Mouse (Mus musculus) T-cell, adult 2 months (primary cell): ENCODE data around the gene BC035044.
"Not testable (repeated sequence)": the region's sequence is repeated elsewhere in the genome, so short reads cannot be mapped to it uniquely, and the experiment has no call there.

Experiments used
- DNase-seq: peaks from one replicate; pipeline ENCODE4 v3.0.0; 2022; ENCODE audit warnings: low spot score

BC035044 gene

DNA sequence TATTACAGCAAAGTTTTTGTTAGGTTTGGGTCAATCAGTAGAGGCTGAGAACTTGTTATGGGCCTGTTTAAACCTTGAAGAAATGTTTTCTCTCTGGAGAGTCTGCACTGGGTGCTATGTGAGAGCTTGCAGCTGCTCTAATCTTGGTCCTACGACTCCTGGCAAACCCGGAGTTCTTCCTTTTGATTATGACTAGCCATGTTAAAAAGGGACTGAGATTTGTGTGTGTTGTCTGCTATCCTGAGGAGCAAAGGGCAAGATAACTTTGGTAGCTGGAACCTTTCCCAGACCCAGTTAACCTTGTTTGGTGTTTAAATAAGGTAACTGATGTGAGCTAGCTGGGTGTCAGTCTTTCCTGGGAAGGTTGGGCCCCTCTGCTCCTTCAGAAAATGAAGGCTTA, 40.3 kb downstream of the BC035044 start:
- DNase-seq = no peak

DNA sequence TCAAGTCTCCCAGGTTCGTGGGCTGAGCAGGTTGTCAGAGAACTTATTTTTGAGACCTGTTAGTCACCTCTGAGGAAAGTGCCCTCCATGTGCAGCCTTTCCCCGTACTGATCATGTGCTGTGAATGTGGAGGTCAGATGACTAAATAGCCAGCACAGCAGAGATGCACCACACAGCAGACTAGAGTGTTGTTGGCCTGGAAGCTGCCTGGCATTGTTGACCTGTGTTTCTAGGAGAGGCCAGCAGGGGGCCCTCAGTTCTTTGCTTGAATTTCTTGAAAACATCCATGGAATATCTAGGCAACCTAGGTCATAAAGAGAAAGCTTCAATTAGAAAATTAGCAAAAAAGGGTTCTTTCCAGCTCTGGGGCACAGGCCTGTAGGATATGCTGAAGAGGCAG, 41.0 kb downstream of the BC035044 start:
- DNase-seq = no peak

DNA sequence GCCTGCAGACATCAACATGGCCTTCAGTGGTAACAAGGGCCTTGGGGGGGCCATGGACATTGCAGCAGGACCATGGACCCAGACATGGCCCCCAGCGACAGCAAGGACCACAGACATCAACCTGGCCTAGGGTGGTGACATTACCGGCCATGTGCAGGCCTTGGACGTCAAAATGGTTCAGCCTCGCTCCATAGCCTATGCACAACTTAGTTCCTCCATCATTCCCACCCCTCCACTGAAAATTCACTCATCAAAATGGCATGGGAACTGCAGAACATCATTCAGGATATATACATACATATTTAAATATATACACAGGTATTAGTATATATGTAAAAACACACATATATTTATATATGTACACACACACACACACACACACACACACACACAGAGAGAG, 43.5 kb downstream of the BC035044 start:
- DNase-seq = no peak

DNA sequence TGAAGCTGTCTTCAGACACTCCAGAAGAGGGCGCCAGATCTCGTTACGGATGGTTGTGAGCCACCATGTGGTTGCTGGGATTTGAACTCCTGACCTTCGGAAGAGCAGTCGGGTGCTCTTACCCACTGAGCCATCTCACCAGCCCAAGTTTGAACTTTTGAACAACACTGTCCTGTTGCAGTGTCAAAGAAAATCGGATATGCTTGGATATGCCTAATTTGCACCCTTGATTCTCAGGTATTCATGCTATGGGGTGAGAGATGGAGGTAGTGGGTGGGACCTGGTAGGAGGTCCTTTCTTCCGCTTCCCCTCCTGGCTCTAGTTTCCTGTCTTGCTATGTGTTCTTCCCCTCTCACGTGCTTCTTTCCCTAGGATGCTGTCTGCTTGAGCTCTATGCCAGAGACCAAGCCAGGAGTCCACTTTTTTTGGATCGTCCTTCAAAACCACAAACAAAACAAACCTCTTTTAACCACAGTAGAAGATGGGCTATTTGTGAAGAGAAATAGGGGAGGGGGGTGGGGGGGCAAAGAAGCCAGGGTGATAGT, 44.9 kb downstream of the BC035044 start:
- DNase-seq = no peak

DNA sequence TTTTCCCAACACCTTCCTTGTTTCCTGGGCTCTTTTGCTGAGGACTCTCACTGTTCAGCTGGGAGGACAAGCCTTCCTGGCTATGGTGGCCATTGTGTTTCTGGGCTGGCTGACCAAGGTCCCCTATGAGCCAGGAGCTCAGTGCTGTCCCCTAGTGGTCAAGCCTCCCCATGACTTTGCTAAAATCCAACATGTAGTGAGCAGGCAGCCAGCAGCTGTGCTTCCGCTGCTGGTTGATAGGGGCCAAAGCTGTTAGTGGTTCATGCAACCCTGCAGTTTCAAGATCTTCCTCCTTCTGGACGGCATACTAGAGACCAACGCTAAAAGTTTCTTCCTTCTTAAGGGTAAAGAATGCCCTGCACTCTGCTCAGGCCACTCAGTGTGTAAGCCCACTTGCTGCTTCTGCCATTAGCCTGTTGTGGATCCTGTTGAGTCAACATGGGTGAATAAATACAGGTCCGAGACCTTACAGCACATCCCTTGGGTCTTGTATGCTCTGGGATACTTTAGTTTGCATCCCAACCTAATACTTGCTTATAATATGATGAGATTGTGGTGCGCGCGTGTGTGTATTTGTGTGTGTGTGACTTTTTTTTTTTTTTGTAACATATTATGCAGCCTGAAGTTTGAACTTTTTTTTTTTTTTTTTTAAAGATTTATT, 45.5 kb downstream of the BC035044 start:
- peak; percentile 81 for DNase-seq

DNA sequence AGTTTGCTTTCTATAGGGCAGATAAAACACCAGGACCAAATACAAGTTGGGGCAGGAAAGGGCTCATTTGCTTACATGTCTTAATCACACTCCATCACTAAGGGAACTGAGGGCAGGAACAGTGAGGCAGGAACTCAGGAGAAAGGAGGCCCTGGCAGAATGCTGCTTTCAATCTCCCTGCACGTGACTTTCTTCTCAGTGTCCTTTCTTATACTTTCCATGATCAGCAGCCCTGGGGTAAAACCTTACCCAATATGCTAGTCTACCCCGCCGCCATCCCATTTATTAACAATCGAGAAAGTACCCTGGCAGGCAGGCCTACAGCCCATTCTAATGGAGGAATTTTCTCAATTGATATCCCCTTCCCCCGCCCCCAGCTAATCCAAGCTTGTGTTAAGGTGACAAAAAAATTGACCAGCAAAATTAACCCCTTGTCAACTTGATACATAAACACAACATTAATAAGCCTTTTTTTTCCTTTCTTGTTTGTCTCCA, 46.3 kb downstream of the BC035044 start:
- no peak for DNase-seq

DNA sequence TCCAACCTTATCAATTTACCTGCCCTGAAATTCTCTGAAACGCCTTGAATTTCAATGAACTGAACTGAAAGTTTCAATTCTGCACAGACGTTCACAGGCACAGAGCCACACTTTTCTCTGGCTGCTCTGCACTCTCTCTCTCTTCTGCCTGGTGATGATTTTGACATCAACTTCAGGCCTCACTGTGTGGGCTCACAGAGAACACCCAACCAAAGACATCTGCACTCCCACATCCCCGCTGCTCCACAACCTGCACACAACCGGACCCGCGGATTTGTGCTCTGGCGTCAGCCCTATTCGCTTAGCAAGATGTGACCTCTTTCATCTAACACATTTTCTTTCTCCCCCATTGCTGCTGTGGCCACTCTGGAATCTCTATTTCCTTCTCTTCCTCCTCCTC, 46.8 kb downstream of the BC035044 start:
- DNase-seq = peak; percentile 36

DNA sequence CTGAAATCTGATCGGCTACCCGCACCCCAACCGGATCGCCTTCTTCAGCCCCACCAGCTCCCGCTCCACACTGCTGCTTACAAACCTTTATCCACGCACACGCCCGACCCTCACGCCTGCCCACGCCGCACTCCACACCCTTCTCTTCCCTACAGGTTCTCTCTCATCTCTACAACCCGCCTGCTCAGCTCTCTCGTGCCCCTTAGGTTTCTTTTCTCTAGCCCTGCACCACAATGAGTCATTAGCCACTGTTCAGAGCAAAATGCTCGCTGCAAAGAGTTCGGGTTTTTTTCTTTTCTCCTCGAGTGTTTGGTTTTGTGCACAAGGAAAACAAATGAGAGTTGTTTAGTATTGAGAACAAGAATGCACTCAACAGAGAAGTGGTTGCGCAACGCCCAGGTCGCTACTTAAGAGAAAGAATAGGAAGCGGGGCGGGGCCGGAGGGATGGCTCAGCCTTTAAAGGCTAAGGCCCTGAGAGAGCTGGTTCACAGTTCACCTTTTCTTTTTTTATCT, 47.4 kb downstream of the BC035044 start:
- DNase-seq = peak; percentile 67

DNA sequence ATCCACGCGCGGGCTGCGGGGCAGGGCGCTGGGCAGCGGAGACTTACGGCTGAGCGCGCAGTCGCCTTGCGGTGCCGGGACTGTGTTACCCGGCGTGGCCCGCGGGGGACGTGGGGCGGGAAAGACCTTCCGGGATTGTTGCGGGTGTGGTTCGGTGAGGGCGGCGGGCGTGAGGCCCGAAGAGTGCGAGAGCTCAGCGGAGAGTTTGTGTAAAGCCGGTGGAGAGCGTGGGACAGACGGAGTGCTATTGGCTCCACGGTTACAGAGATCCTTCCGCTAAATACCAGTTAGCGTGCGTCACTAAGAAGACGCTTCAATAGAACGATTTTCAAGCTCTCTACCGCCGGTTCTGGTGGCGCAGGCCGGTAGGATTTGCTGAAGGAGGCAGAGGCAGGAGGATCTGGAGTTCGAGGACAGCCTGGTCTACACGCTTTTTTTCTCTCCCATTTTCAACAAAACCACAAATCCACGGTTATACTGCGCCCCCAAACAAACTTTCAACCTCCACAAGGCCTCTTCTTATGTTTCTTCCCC, 47.9 kb downstream of the BC035044 start:
- peak; percentile 93 for DNase-seq

DNA sequence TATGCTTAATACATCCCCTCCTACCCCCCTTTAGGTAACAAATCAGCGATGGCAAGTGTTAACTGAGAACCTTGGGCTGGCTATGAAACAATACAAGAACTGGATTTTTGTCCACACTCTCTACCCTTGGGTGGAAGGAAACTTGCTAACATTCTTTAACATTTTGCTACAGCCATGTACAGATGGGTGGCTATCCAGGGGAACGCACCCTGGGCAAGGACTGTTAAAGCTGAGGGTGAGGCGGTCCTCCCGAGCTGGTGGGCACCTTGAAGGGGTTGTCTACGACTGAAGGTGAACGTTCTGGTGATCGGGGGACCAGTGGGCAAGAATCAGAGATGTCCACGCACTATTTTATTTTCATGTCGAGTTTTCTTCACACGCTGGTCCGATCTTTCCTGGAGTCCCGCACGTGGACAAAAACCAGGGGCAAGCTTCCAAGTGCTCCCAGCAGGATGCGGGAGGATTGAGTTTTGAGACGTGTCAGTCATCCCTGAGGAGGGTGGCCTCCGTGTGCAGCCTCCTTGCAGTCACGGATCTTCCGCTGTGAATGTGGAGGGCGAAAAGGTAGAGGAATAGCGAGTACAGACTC, 48.5 kb downstream of the BC035044 start:
- no peak for DNase-seq

DNA sequence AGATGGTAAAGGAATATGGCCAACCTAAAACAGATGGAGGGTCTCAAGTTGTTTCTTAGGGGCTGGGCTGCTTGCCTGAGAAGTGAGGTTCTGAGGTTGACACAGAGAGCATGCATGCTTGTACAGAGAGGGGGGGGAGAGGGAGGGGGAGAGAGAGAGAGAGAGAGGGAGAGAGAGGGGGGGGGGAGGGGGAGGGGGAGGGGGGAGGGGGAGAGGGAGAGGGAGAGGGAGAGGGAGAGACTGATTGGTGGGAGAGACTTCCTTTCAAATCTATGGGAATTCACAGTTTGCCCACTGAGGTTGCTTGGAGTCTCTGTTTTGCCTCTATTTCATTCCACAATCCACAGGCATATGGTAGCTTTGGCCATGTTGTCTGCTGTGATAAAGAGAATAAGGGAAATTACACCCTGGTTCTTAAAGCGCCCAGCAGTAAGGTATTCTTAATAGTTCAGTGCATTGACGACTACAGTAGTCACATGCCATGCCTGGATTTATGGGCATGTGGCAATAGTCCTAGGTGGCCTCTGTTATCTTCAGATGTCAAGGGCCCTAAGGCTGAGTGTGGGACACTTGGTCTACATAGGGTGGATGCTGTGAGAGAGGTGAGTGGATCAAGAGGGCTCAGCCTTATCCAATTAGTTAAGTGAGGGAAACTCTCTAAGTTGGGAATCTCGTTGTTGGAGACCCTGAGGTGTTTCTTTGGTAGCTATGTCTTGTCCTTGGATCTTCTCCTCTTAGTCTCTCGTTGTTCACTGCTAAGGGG, 49.4 kb downstream of the BC035044 start:
- DNase-seq = no peak

DNA sequence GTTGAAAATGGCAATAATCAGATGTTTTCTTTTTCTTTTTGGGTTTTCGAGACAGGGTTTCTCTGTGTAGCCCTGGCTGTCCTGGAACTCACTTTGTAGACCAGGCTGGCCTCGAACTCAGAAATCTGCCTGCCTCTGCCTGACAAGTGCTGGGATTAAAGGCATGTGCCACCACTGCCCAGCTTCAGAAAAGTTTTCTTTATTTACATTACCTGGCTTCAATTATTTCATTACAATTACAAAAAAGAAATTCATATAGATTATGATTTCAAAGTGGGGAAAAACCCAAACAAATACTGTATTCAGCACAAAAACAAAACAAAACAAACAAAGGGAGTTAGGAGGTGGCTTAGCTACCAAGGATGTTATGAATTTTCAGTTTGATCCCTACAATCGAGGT, 50.3 kb downstream of the BC035044 start:
- DNase-seq = not testable (repeated sequence)

DNA sequence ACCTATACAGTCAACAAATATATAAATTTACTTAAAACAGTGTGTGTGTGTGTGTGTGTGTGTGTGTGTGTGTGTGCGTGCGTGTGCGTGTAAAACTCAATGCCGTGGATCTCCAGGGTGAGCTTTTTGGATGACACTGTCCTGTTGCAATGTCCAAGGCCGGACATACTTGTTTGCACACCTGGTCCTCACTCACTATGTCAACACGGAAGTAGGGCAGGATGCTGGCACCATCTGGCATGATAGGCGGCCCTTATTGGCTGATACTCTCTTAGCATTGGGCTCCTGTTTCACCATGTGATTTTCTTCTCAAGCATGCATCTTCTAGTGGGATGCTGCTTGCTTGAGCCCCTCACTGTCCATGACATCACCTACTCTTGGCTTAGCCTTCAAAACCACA, 51.0 kb downstream of the BC035044 start:
- DNase-seq = no peak

DNA sequence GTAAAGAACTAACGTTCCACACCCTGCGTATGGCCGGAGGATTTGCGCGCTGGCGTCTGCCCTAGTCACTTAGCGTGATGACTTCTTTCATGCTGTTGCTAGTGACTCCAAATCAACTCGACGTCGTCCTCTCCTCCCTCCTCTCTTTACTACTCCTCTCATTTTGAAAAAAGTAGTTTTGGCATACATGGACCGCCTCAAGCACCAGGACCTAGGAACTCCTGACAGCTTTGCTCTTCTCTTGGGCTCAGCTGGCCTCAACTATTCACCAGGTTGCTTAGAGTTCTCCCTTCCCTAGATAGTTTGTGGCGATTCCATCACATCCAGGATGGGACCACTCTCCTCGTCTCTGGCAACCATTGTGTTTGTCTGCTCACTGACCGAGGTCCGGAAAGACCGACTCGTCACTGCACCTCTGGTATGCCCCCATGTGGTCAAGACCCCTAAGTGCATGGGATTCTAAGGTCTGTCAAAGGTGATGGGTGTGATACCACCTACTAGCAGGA, 51.6 kb downstream of the BC035044 start:
- DNase-seq = peak; percentile 88

DNA sequence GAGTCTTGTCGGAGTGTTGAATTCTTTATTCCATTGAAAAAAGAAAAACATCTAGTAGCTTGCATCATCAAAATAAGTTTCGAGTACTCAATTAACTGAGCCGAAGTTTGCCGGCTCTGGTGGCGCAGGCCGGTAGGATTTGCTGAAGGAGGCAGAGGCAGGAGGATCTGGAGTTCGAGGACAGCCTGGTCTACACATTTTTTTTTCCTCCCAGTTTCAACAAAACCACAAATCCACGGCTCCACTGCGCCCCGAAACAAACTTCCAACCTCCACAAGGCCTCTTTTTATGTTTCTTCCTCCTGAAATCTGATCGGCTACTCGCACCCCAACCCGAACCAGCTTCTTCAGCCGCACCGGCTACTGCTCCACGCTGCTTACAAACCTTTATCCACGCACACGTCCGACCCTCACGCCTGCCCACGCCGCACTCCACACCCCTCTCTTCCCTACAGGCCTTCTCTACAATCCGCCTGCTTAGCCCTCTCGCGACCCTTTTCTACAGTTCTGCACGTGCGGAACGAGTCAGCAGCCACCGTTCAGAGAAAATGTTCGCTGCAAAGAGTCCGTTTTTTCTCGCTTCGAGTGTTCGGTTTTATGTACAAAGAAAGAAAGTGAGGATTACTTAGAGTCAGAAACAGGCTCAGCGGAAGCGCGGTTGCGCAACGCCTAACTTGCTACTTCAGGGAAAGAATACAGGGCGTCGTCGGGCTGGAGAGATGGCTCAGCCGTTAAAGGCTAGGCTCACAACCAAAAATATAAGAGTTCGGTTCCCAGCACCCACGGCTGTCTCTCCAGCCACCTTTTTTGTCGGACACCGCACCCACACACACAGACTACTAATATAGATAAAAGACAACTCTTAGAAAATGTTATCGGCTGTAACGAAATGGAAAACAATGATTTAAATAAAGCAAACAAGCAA, 52.3 kb downstream of the BC035044 start:
- DNase-seq = peak; percentile 89

DNA sequence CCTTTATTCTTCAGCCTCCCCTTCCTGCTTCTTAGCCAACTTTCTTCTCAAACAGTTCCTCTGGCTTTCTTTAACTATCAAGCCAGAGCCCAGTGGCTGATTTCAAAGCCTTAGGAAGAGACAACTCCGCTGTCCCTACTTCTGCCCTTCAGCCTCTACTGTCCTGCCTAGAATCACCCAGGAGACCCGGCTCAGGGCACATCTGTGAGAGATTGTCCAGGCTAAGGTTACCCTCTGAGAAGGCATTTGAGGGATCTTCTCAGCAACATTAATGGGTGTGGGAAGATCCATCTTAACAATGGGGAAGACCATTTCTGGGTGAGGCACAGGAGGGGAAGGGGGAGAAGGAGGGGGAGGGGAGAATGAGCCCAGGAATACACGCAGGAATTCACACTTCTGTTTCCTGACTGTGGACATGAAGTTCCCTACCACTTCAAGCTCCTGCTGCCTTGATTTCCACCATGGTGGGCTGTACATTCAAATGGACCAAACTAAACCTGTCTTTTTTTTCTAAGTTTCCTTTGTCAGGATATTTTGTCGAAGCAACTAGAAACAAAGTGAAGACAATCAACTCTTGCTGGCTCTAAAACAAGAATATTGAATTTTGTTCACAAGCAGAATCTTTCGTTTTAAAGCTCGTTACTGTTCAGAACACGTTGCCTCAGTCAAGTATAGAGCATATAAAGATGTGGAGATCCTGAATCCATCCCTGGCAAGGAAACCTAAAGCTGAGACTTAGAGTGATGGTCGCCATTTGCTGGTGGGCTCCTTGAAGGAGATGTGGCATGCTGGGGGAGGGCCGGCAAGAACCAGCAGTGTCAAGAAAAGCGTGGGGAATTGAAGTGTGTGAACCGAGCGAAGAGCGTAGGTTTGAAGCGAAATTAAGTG, 53.2 kb downstream of the BC035044 start:
- DNase-seq = no peak

DNA sequence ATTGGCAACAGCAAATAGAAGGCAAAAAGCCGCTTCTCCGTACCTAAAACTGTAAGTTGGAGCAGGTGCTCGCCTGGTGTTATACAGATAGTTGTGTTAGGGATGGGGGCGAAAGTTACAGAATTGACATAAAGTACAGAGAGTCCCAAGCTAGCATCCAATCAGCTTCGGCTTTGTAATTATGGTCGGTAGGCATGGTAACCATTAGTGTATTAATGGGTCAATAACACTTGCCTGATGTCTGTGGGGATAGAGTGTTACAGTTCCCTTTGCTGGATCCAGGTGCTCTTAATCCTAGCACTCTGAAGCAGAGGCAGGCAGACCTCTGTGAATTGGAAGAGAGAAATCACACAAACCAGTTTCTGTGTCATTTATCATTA, 54.0 kb downstream of the BC035044 start:
- DNase-seq = no peak

DNA sequence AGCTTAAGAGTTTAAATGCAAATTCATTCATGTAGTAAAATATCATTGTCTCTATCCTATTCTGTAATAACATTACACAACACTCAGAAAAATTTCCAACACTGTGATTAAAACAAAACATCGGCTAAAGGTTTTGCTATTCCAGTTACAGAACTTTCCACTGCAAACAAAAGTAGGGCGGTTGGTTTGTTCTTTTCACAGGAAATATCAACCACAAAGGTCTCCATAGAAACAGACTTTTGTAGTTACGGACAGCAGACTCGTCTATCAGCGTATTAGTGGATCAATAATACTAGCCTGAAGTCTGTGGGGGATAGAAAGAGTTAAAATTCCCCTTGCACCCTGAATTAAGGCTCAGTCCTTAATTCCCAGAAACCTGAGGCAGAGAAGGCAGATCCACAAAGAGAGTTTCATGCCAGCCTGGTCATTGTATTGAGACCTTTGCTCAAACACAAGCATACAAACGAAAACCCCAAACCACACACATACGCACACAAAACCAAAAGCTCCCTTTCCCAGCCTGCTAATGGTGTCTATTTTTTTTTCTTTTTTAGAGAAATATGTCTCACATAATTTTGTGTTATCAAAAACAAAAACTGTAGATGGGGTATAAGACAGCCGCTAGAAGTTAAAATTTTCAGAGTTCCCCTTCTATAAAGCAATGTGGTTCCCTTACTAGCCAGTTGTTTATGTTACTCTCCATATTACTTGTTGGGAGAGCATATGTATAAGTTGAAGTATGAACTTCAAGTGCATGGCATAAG, 54.6 kb downstream of the BC035044 start:
- DNase-seq = peak; percentile 80

DNA sequence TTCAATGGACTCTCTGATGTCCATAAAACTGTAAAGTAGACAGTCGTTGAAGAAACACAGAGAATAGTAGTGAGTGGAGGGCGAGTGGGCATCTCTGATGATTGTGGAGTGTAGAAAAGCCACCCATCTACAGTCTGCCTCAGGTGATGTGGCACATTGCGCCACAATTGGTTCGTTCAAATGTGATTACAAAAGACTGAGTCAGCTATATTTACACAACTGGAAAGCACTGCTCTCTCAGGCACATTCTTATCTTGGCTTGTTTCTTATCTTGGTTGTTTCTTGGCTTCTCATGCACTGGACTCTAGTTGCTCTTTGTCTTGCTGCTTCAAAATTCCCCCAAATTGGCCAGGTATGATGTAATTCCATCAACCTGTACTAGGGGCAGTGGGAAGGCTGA, 55.4 kb downstream of the BC035044 start:
- DNase-seq = no peak
